Mouse (Mus musculus): ENCODE results near the gene Gp9. TPM values are rescaled to one million over a fixed set of nuclear protein-coding genes. Genes with fewer than 3 reads are reported as not detected.
A peak's percentile ranks its signal among the peaks of the same experiment; 100 is the strongest.

Gene Gp9
- total RNA-seq, 2 experiments from 2014 or later: 0.32 TPM; not detected in 1

DNA sequence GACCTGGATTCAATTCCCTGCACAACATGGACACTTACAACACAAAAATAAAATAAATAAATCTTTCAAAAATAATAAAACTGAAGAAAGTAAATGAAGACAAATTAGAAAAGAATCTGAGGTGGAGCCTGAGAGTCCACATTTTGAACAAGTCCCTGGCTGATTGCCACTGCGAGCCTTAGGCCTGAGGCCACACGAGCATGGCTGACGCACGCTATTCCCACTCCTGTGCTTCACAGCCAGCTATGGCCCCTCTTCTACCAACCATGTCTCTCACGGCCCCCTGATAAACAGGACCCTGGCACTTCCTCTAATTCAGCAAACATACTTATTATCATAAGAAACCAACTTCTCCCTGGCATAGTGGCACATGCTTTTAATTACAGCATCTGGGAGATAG lies 8.7 kb downstream of the Gp9 start:
- no peak for DNase-seq (ENCODE audit: low spot score in 2 of 2)

DNA sequence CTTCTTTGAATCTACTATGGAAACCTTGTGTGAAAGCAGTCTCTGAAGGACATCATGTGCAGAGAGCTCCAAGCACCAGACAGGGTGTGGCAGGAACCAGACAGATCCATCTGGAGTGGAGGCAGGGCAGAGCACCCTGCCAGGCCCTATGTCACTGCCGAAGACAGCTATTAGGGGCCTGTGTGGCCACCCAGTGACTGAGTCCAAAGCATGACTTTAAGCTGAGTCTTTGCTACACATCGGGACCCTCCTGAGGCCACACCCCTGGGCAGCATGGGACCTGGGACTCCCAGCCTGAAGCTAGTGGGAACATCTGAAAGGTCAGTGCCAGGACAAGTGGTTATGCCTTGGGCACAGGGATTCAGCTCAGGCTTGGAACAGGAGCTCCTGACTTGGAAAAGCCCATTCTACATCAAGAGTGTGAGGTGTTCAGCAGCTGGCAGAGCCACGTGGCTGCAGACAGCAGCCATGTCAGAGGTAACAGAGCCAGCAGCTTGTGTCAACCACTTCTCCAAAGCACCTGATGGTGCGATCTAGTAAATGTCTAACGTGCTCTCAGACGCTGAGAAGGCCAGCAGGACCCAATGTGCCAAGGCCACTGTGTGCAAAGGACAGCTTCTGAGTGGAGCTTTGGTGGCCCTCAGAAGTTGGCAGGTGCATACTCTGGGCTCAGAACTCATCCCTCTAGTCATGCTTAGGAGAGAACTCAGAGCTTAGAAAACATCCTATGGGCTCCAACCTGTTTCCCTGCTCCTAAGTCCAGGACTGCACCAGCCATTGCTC lies 9.4 kb downstream of the Gp9 start:
- peak in 1 of 2 experiments; percentile 15 for DNase-seq (ENCODE audit: low spot score in 2 of 2)

DNA sequence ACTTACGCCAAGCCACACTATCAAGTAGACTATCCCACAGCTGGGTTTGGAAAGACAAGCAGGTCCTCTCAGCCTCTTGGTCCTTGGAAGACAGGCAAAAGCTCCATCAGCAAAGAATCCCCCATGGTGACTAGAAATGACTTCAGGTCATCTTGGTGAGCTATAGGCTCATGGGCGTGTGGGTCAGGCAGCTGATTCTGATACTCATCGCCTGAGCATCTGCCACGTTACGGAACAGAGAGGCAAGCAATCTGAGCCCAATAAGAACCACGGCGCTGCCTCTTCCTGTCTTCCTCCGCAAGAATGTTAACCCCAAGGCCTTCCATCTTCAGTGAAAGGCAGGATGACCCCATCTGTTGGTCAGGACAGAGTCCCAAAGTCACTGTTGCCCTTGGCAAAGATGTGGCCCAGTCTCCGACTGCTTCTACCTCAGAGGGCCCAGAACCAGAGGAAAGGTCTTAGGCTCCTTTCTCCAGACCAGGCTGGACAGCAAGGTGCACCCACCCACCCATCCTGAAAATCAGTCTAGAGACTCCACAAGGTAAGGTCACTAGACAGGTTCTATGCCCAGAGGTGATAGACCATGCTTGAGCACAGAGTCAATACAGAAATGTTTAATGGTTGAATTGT lies 10.5 kb downstream of the Gp9 start:
- no peak for DNase-seq (ENCODE audit: low spot score in 2 of 2)

DNA sequence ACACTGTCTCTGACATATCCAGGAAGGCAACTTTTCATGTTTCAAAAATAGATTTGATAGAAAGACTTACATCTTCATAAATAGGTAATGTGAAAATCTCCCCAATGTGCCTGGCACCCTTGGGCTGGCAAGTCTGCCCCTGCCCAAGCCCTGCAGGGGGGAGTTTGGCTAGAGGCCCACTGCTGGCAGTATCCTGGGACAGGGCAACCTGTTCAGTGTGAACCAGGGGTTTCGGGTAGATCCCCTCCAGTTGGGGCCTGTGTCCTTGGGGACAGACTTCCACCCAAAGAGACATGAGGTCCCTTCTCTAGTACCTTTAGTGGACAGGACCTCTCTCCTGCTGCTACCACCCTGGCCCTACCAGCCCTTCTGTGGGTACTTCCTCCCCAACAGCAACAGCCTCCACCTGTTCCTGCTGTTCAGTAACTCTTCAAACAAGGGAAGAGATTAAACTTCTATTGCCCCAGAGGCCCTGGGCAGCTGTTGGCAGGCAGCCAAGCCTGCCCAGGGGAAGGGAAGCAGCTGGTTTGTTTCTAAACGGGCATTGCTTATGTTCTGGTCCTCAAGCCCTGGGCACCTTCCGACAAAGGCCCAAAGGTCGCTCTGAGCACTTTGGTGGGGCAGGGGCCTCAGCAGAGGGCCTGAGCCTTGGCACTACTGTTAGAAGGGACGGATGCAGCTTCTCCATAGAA lies 11.2 kb downstream of the Gp9 start:
- DNase-seq (ENCODE audit: low spot score in 2 of 2): peak in 1 of 2 experiments; percentile 51

DNA sequence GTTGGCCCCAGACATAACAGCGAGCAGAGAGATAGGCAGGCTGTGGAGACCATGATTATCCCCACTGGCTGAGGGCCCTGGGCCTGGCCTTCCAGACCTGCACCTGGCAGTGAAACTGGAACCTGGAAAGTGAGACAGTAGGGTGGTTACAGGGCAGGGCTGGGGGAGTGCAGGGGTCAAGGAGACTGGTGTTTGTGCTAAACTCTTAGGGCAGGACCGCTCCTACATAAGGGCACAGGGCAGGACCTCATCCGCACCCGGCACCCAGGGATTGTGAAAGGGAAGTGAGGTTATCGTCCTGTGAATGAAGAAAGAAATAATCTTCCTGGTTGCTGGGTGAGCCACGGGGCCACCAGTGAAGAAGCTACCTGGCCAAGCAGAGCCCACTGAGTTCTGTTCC lies 11.9 kb downstream of the Gp9 start:
- no peak for DNase-seq (ENCODE audit: low spot score in 2 of 2)

DNA sequence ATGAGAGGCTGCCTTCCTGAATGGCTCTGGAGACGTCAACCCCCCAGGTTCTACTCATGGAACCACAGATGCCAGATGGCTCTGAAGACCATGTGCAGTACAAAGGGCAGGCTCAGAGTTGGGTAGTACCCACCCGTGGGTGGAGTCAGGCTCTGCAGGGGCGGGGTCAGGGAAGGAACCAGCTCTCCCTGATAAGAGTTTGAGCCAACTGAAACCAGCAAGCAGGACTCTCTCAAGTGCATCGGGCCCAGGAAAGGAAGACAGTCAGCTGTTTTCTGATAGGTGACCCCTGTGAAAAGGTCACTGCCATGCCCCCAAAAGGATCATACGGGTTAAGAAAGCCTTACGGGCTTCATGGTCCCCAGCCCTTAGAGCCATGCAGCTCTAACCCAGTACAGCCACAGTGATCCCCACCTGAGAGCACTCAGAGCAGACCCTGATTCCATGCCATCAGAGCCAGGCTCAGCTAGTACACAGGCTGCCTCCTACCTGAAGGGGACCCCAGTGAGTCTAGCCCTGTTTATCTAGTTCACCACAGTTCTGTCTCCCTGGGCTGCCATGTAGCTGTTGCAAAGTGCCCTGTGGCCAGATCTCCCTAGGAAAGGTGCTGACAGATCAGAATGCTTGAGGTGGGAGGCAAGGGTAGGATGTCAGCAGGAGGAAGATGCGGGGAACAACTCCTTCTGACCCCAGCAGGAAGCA lies 13.1 kb downstream of the Gp9 start:
- DNase-seq (ENCODE audit: low spot score in 2 of 2): no peak

DNA sequence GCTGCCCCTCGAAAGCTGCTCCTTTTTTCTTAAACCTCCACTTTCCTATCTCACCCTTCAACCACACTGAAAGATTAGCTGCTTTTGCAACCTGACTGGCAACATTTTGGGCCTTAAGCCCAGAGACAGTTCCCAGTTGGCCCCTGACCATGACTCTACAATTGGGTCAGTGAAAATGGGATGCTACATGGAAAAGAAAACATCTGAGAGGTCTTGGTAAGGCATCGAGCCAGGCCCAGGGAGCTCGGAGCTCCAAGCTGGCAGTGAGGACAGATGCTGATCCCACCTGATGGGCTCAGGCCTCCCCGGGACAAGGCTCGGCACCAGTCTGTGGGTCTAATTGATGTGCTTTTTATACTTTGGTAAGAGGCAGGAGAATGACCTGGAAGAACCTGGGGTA lies 14.0 kb downstream of the Gp9 start:
- no peak for DNase-seq (ENCODE audit: low spot score in 2 of 2)

DNA sequence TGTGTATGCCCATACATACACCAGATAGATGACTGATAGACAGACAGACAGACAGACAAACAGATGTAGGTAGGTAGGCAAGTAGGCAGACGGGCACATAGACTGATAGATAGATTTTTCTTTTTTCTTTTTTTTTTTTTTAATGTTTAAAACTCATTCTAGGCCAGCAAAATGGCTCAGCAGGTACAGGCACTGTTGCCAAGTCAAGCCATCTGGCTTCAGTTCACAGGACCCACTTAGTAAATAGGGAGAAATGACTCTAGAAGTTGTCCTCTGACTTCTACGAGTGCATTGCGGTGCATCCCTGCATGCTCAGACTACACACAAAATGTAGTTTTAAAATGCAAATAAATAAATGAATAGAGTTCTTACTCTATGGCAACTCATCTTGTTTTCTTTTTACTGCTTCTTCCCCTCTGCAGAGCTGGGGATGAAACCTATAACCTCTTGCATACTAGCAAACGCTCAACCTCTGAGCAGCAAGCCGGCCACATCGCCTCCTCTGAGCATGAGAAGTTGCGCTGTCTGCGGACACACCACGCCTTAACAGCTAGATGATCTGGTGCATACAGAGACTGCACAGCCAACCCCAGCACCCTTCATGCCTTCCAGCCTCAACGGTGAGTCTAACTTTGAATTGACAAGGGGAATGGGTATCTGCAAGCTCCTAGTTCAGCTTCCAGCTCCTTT lies 16.1 kb downstream of the Gp9 start:
- no peak for DNase-seq (ENCODE audit: low spot score in 2 of 2)

DNA sequence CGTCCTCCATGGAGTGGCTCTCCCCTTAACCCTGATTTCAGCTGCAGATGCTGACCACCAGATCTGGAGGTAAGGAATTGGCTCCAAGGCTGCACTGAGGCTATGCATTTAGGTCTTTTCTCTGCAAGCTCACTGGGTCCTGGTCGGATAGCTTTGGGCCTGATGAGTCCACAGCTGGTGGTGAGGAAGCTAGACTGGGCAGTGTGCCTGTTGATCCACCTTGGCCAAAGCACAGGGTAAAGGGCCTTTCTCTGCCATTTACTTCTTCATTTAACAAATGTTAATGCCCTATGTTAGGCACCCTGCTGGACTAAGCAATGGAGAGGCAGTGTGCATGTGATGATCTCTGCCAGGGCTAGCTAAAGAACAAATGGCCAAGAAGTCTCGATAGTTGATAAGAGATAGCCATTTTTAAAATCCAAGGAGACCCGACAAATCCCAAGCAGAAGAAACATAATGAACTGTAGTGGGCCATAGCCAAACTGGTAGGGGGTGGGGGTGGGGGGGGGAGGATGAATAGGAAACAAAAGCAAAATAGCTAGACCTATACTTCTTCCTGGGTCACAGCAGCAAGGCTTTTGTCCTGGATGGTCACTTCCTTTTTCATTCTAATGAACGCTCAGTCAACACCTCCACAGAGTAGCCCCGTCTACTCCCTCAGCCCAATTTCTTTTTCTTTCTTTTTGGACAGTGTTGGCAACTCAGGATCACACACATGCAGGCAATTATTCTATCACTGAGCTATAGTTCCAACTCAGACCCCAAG lies 17.7 kb downstream of the Gp9 start:
- DNase-seq (ENCODE audit: low spot score in 2 of 2): no peak

DNA sequence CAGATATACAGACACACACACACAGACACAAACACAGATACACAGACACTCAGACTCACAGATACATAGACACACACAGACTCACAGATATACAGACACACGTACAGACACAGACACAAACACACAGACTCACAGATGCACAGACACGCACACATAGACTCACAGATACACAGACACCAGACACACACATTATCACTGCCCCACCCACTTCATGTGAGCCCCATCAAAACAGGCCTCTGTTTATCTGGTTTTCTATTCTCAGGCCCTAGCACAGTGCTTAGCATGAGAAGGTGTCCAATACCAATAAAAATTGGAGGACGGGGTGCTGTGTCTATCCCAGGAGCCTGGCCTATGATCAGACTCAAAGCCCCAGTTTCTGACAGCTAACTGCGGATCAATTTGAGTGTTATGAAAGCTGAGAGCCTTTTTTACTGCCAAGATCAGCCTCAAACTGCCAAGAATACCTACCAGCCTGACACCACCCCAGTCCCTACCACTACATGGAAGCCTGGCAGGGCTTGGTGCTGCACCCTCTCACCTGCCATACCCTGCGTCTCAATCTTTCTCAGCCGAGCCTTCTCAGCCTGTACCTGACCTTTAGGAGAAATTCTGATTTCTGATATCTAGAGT lies 18.5 kb downstream of the Gp9 start:
- DNase-seq (ENCODE audit: low spot score in 2 of 2): no peak

DNA sequence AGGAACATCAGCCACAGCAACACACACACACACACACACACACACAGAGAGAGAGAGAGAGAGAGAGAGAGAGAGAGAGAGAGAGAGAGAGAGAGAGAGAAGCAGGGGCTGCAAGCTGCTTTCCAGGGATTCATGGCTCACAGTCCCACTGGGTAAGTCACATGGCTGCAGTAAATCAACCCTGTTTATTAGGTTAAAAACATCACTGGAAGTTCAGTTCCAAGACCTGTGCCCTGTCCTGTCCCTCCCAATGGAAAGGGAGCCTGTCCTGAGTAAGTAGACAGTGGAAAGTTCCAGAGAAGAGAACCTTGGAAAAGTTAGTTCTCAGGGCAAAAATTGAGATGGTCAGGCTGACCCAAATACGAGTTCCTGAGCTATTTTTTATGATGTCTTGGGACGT lies 19.4 kb downstream of the Gp9 start:
- DNase-seq (ENCODE audit: low spot score in 2 of 2): no peak

DNA sequence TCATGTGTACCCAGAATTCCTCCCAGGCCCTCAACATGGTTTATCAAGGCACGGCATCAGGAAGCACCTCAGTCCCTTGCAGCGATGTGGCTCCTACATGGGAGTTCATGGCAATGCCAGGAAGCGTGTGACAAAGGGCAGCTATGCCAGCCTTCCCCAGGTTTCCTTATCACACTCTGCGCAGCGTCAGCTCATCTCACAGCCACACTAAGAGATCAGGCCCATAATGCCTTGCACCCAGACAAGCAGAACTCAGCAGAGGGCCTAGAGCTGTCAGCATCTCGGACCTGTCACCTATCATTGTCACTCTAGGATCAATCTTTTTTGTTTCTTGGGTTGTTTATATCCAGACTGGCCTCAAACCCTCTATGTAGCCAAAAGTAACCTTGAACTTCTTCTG lies 21.7 kb downstream of the Gp9 start:
- DNase-seq (ENCODE audit: low spot score in 2 of 2): no peak

DNA sequence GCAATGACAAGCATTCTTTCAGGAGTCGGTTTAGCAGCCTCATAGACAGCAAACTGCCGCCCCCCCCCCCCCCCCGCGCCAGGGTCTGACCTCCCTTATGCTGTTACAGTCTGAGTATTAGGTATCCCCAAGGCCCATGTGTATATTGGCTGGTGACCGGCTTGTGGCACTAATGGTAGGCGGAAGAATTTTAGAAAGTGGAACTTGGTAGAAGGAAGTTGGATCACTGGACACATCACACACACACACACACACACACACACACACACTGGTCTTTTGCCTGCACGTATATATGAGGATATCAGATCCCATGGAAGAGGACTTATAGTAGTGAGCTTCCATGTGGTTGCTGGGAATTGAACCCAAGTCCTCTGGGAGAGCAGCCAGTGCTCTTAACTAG lies 24.6 kb downstream of the Gp9 start:
- no peak for DNase-seq (ENCODE audit: low spot score in 2 of 2)

DNA sequence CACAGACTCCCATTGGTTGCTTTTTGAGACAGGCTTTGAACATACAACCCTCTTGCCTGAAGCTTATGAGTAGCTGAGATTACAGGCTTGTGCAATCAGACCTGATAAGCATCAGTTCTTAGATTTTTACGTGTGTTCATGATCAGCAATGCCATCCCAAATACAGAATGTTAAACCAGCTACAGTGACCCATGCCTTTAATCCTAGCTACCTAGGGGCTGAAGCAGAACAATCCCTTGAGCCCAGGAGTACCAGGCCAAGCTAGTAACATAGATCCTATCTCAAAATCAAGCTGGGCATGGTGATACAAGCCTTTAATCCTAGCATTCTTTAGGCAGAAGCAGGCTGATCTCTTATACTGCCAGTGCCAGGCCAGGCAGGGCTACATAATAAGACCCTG lies 26.2 kb downstream of the Gp9 start:
- DNase-seq (ENCODE audit: low spot score in 2 of 2): no peak

DNA sequence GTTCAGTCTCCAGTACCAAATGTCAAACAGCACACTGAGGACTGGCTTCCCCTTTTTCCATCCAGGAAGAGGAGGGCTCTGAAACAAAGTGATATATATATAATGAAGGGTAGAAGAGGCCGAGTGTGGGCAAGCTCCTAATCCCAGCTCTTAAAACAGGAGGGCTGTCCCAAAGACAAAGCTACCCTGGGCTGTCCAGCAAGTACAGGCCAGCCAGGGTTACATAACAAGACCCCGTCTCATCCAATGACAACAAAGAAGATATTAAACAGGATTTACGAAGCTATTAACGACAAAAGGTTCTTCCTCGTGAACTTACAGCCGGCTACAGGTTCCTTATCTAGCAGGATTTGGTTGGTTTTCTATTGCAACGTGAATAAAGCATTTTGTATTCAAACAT lies 27.0 kb downstream of the Gp9 start:
- no peak for DNase-seq (ENCODE audit: low spot score in 2 of 2)

DNA sequence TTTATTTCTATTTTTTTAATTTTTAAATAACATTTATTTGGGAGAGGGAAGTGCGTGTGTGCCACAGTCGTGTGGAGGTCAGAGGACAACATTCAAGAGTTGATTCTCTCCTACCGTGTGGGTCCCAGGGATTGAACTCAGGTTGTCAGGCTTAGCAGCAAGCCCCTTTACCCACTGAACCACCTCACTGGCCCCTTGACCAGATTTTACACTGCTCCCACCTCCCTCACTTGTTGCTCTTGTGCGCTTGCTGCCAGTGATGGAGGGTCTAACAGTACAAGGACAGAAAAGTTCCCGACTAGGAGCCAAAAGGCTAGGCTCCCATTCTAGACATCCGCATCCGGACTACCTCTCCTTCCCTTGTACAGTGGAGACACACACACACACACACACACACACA lies 27.6 kb downstream of the Gp9 start:
- DNase-seq (ENCODE audit: low spot score in 2 of 2): no peak

DNA sequence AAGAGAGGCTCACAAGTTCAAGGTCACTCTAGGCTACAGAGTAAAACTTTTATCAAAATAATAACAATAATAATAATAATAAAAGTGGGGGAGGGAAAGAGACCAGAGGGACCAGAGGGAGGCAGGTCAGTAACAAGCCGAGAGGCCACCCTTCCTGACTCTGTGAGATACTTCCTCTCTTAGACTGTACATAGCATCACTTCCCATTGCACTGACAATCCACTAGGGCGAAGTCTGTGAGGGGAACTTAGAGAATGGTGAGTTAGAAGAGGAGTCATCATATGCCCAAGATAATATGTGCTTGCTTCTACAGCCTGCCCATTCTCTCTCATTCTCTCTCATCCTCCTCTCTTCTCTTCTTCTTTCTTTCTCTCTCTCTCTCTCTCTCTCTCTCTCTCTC lies 28.2 kb downstream of the Gp9 start:
- DNase-seq (ENCODE audit: low spot score in 2 of 2): no peak

DNA sequence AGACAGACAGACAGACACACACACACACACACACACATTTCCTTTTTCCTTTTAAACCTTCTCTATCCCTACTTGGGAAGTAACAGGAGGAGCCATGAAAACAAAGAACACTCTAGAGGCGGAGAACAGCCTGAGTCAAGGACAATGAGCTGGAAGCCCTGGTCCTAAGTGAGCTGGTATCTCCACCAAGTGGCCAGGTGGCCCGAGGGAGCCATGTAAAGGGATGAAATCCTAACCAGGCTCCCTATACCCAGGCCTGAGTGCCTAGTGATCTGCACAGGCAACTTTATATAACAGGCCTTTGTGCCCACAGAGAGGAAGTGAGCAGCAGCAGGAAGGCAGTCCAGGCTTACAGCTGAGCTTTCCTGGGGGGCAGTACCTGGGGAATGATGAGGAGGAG lies 29.0 kb downstream of the Gp9 start:
- DNase-seq (ENCODE audit: low spot score in 2 of 2): no peak

DNA sequence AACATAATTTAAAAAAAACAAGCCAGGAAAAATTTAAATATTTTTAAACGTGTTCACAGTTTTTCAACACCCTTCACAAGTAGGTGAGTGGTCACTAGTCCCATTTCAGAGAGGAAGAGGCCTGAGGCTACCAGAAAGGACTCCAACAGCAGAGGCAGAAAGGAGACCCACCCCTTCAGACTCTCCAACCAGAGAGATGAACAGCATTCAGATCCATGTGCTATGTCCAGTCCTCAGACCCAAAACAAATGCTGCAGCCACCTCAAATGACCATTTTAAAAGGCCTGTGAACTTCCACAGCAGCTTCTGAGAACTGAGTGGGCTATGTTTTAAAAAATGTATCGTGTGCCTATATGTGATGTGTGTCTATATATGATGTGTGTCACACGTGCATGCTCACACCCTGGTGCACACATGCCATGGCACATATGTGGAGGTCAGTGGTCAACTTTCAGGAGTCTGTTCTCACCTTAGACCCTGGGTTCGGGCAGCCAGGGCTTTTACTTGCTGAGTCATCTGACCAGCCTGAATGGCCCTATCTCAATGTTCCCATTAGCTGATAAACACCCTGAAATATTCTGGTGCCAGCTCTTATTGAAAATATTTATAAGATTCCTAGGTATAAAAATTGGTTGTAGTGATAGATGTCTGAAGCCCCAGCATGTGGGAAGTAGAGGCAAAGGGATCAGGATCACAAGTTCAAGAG lies 30.0 kb downstream of the Gp9 start:
- no peak for DNase-seq (ENCODE audit: low spot score in 2 of 2)
